Mouse (Mus musculus): ENCODE results near the gene Rdx.

DNA sequence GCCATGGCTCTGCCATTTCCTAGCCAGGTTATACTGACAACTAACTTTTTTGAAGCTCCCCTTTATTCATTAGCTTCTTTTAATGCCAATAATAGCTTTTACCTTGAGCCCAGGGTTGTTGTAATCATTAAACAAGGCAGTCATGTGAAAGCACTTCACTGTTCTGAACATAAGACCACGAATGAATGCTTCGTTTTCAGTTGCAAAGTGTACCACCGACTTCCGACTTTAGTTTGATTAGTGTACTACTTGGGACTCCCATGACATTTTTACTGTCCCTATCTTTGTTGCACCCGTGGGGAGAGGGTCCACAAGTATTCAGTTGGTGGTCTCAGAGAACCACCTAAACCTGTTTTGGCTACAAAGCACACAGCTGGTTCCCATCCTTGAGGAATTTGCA lies 287 bp upstream of the Rdx start:
- no peak for TF ChIP-seq CTCF (IDR thresholded peaks at IDR 0.05; ENCODE audit: control insufficient read depth, insufficient read depth, low read length)
- no peak for TF ChIP-seq POLR2A (IDR thresholded peaks at IDR 0.05; ENCODE audit: borderline replicate concordance, control insufficient read depth, low read depth, low read length)

Measured in bone marrow, adult 2 months (tissue).